Mouse (Mus musculus): ENCODE measurements around the gene Phb2. TPM values are rescaled to one million over a fixed set of nuclear protein-coding genes. Genes with fewer than 3 reads are reported as not detected.
A peak's percentile ranks its signal among the peaks of the same experiment; 100 is the strongest.

Gene Phb2
- total and polyA plus RNA-seq, 2 experiments = 140 to 209 TPM

DNA sequence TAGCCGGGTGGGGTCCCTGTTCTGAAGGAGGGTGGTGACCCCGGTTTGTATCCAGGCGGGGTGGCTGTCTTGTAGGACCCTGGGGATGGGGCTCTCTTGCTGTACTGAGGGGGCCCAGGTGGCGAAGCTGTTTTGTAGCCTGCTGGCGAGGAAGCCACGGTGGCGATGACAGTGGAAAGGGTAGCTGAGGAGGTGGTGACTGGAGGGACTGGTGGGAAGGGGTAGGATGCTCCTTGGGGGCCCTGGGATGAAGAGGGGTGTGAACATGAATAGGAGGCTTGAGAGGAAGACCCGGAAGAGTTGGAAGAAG, 34.1 kb downstream of the Phb2 start:
- H3K27ac ChIP-seq (replicated peaks; ENCODE audit: insufficient read depth, low read depth, low read length) = peak overlapping the region; percentile 50; the same call in 1 of the 2 replicates

DNA sequence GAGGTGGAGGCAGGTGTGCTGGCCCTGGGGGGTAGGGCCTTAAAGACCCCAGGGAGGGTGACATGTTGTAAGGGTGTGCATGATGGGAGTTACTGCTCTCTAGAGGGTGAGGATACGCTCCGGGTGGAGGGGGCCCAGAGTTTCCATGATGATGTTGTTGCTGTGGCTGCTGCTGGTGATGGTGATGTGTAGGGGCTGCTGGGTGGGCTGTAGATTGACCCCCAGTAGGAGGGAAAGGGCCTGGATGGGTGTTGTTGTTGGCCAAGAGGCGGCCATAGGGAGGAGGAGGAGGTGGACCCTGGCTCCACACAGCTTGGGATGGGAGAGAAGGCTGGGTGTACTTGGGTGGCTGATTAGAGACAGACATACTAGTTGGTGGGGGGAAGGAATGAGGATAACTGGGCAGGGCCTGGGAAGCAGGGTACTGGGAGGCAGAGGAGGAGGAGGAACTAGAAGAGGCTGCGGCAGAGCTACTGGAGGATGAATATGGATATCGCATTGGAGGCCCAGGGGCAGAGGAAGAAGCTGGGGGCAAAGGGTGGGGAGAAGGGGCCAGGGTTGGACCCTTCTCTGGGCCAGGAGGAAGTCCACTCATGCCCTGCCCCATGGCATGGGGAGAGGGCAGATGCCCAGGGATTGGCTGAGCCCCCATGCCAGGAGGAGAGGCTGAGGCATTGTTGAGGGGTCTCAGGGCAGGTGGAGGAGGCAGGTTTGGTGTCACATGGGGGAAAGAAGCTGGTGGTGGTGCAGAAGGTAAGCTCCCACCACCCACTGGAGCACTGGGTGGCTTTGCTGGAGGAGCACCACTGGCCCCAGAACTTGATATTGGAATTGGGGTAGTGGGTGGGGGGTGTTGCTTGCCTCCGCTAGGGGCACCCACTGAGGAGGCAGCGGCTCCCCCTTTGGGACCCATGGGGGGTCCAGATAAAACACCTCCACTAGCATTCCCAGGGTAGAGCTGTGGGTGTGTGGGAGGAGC, 34.8 kb downstream of the Phb2 start:
- 98% methylated on average over 7 of the region's 7 CpGs for WGBS
- no peak overlapping the region for H3K9ac ChIP-seq (ENCODE audit: low read depth, low read length)
- peaks cover 4% of the 10 kb centered on the region; the same call in 1 of the 2 replicates for H3K79me2 ChIP-seq (ENCODE audit: control insufficient read depth, insufficient read depth, low read length)

More for the DNA sequence above, 34.1 kb downstream of the Phb2 start:
- H3K36me3 ChIP-seq (ENCODE audit: control insufficient read depth, insufficient read depth, low read length) = no peaks in the 10 kb centered on the region; the same call in 1 of the 2 replicates
- H3K4me3 ChIP-seq (ENCODE audit: insufficient read depth, low read depth, low read length) = peak overlapping the region; percentile 65
- peaks cover 6% of the 10 kb centered on the region for H3K4me1 ChIP-seq (ENCODE audit: control insufficient read depth, insufficient read depth, low read length)
- TF ChIP-seq POLR2A (IDR thresholded peaks at IDR 0.05; ENCODE audit: extremely low read depth, insufficient read depth, low read length) (no peak), CTCF (IDR thresholded peaks at IDR 0.05; ENCODE audit: low read depth, low read length) (no peak)
- peaks cover 2% of the 10 kb centered on the region; the same call in 1 of the 2 replicates for H3K79me2 ChIP-seq (ENCODE audit: control insufficient read depth, insufficient read depth, low read length)
- H3K9ac ChIP-seq (ENCODE audit: low read depth, low read length) = peak overlapping the region; percentile 85
- H3K27me3 ChIP-seq (ENCODE audit: control insufficient read depth, insufficient read depth, low read length) = no peaks in the 10 kb centered on the region
- 41% methylated on average over 8 of the region's 8 CpGs for WGBS
- DNase-seq (ENCODE audit: extremely low read depth, low read depth, low spot score) = no peak

DNA sequence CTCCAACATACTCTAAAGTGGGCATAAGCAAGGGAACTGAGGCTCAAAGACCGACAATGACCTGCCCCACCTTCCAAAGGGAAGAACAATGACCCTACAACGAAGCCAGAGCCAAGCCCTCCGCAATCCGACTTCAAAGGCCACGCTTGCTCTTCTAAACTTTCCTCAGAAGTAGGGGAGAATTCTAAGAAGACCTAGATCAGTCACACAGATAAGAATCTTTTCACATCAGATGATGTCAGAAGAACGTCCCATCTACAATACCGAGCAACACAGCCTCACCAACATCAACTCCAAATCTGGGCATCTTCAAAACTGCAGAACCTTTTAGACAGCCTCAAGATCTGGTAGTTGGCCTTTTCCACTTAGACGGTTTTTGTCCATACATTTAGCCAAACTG, 38.3 kb downstream of the Phb2 start:
- no peak overlapping the region for H3K27ac ChIP-seq (replicated peaks; ENCODE audit: insufficient read depth, low read depth, low read length)
- H3K79me2 ChIP-seq (ENCODE audit: control insufficient read depth, insufficient read depth, low read length) = peaks cover 25% of the 10 kb centered on the region
- no peak overlapping the region for H3K4me3 ChIP-seq (ENCODE audit: insufficient read depth, low read depth, low read length)
- H3K36me3 ChIP-seq (ENCODE audit: control insufficient read depth, insufficient read depth, low read length) = peaks cover 2% of the 10 kb centered on the region
- TF ChIP-seq CTCF (IDR thresholded peaks at IDR 0.05; ENCODE audit: low read depth, low read length) = no peak
- no peak for TF ChIP-seq POLR2A (IDR thresholded peaks at IDR 0.05; ENCODE audit: extremely low read depth, insufficient read depth, low read length)
- WGBS = 56% methylated on average over 8 of the region's 8 CpGs
- H3K27me3 ChIP-seq (ENCODE audit: control insufficient read depth, insufficient read depth, low read length) = no peaks in the 10 kb centered on the region
- H3K4me1 ChIP-seq (ENCODE audit: control insufficient read depth, insufficient read depth, low read length) = peaks cover 22% of the 10 kb centered on the region
- H3K9ac ChIP-seq (ENCODE audit: low read depth, low read length) = no peak overlapping the region
- no peak for DNase-seq (ENCODE audit: extremely low read depth, low read depth, low spot score)

More for the DNA sequence above, 34.8 kb downstream of the Phb2 start:
- Histone ChIP-seq H3K4me1 (ENCODE audit: control insufficient read depth, insufficient read depth, low read length) (peaks cover 5% of the 10 kb centered on the region), H3K36me3 (ENCODE audit: control insufficient read depth, insufficient read depth, low read length) (no peaks in the 10 kb centered on the region; the same call in 1 of the 2 replicates), H3K27me3 (ENCODE audit: control insufficient read depth, insufficient read depth, low read length) (no peaks in the 10 kb centered on the region), H3K4me3 (ENCODE audit: insufficient read depth, low read depth, low read length) (no peak overlapping the region), H3K27ac (replicated peaks; ENCODE audit: insufficient read depth, low read depth, low read length) (no peak overlapping the region)
- TF ChIP-seq CTCF (IDR thresholded peaks at IDR 0.05; ENCODE audit: low read depth, low read length) (no peak), POLR2A (IDR thresholded peaks at IDR 0.05; ENCODE audit: extremely low read depth, insufficient read depth, low read length) (no peak)
- no peak for DNase-seq (ENCODE audit: extremely low read depth, low read depth, low spot score)

DNA sequence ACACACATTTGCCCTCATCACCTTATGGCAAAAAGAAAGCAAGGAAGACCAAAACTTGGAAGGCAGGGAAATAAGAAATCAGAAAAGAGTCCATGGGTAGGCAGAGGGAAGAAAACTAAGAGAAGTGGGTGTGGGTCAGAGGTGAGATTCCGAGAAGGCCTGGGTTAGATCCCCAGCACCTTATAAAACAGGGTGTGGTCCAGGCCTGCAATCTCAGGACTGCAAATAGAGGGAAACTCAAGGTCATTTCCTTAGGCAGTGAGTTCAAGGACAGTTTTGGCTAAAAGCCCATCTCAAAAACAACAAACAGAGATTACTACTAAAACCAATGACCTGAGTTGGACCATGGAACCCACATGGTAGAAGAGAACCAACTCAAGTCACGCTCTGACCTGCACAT, 41.7 kb downstream of the Phb2 start:
- H3K36me3 ChIP-seq (ENCODE audit: control insufficient read depth, insufficient read depth, low read length) = peaks cover 2% of the 10 kb centered on the region; the same call in 1 of the 2 replicates
- H3K79me2 ChIP-seq (ENCODE audit: control insufficient read depth, insufficient read depth, low read length) = peaks cover 38% of the 10 kb centered on the region
- no peak overlapping the region for H3K27ac ChIP-seq (replicated peaks; ENCODE audit: insufficient read depth, low read depth, low read length)
- peaks cover 37% of the 10 kb centered on the region for H3K4me1 ChIP-seq (ENCODE audit: control insufficient read depth, insufficient read depth, low read length)
- no peaks in the 10 kb centered on the region for H3K27me3 ChIP-seq (ENCODE audit: control insufficient read depth, insufficient read depth, low read length)
- DNase-seq (ENCODE audit: extremely low read depth, low read depth, low spot score) = peak; percentile 88
- H3K4me3 ChIP-seq (ENCODE audit: insufficient read depth, low read depth, low read length) = no peak overlapping the region
- TF ChIP-seq POLR2A (IDR thresholded peaks at IDR 0.05; ENCODE audit: extremely low read depth, insufficient read depth, low read length) = no peak
- no peak for TF ChIP-seq CTCF (IDR thresholded peaks at IDR 0.05; ENCODE audit: low read depth, low read length)
- 39% methylated on average over 2 of the region's 2 CpGs for WGBS
- H3K9ac ChIP-seq (ENCODE audit: low read depth, low read length) = no peak overlapping the region

DNA sequence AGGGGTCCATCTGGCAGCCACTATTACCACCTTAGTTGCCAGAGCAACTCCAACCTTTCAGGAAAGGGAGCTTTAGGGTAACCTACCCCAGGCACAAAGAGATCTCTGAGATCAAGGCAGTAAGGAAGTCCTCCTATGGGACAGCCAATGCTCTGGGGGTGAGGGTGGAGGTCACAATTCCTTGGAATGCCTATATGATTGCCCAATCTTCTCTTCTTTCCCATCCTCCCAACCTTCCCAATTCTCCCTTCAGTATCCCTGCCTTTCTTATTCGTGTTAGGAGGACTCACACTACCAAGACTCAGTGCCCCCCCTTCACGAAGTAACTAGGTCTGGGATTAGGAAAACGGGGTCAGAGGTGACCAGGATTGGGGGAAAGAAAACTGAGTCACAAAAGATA, 43.2 kb downstream of the Phb2 start:
- H3K27me3 ChIP-seq (ENCODE audit: control insufficient read depth, insufficient read depth, low read length) = no peaks in the 10 kb centered on the region
- WGBS = 10% methylated on average over 3 of the region's 3 CpGs
- H3K79me2 ChIP-seq (ENCODE audit: control insufficient read depth, insufficient read depth, low read length) = peaks cover 38% of the 10 kb centered on the region
- TF ChIP-seq POLR2A (IDR thresholded peaks at IDR 0.05; ENCODE audit: extremely low read depth, insufficient read depth, low read length) (no peak), CTCF (IDR thresholded peaks at IDR 0.05; ENCODE audit: low read depth, low read length) (no peak)
- no peak for DNase-seq (ENCODE audit: extremely low read depth, low read depth, low spot score)
- peak overlapping the region; percentile 65 for H3K27ac ChIP-seq (replicated peaks; ENCODE audit: insufficient read depth, low read depth, low read length)
- peak overlapping the region; percentile 100 for H3K9ac ChIP-seq (ENCODE audit: low read depth, low read length)
- H3K4me1 ChIP-seq (ENCODE audit: control insufficient read depth, insufficient read depth, low read length) = peaks cover 38% of the 10 kb centered on the region
- H3K4me3 ChIP-seq (ENCODE audit: insufficient read depth, low read depth, low read length) = peak overlapping the region; percentile 71
- H3K36me3 ChIP-seq (ENCODE audit: control insufficient read depth, insufficient read depth, low read length) = peaks cover 2% of the 10 kb centered on the region; the same call in 1 of the 2 replicates

Measured in liver, adult 2 months (tissue).